Mouse (Mus musculus): Measurements from ENCODE around the gene Fam184a. TPM values are rescaled to one million over a fixed set of nuclear protein-coding genes. Genes with fewer than 3 reads are reported as not detected.

The Fam184a gene
- total and polyA plus RNA-seq, 3 experiments: not detected

- Histone ChIP-seq H3K27me3 (ENCODE audit: insufficient read depth, low read length) (no peaks in the 10 kb centered on the region), H3K4me1 (ENCODE audit: insufficient read depth, low read depth, low read length) (no peaks in the 10 kb centered on the region), H3K36me3 (replicated peaks) (no peaks in the 10 kb centered on the region), H3K4me3 (ENCODE audit: low read depth, low read length) (no peak overlapping the region), H3K9me3 (replicated peaks) (no peaks in the 10 kb centered on the region)
- DNase-seq (ENCODE audit: low spot score) (no peak), ATAC-seq (ENCODE audit: extremely low read depth, insufficient number of reproducible peaks, low FRiP score, poor library complexity, severe bottlenecking) (no peak)
- TF ChIP-seq TAL1 (conservative IDR thresholded peaks at IDR 0.05; ENCODE audit: low read depth, low read length): no peak
- TF ChIP-seq POLR2AphosphoS5 (IDR thresholded peaks at IDR 0.05; ENCODE audit: insufficient replicate concordance, low read depth, low read length): no peak
- no peak for TF ChIP-seq GATA2 (IDR thresholded peaks at IDR 0.05; ENCODE audit: borderline replicate concordance, low read depth, low read length)
- no peak for TF ChIP-seq GATA1 (IDR thresholded peaks at IDR 0.05; ENCODE audit: borderline replicate concordance, low read length)
- TF ChIP-seq CTCF (IDR thresholded peaks at IDR 0.05; ENCODE audit: low read depth, low read length): no peak
These were observed 10.9 kb downstream of the Fam184a start for GRCm38 (mm10) chr10:53740014-53740413.

- no peak for TF ChIP-seq GATA1 (IDR thresholded peaks at IDR 0.05; ENCODE audit: borderline replicate concordance, low read length)
- no peak for TF ChIP-seq CTCF (IDR thresholded peaks at IDR 0.05; ENCODE audit: low read depth, low read length)
- no peak for TF ChIP-seq TAL1 (conservative IDR thresholded peaks at IDR 0.05; ENCODE audit: low read depth, low read length)
- no peak for TF ChIP-seq GATA2 (IDR thresholded peaks at IDR 0.05; ENCODE audit: borderline replicate concordance, low read depth, low read length)
- no peak for TF ChIP-seq POLR2AphosphoS5 (IDR thresholded peaks at IDR 0.05; ENCODE audit: insufficient replicate concordance, low read depth, low read length)
- H3K27me3 ChIP-seq (ENCODE audit: insufficient read depth, low read length): no peaks in the 10 kb centered on the region
- no peaks in the 10 kb centered on the region for H3K4me1 ChIP-seq (ENCODE audit: insufficient read depth, low read depth, low read length)
- no peaks in the 10 kb centered on the region for H3K9me3 ChIP-seq (replicated peaks)
- H3K4me3 ChIP-seq (ENCODE audit: low read depth, low read length): no peak overlapping the region
- DNase-seq (ENCODE audit: low spot score) (no peak), ATAC-seq (ENCODE audit: extremely low read depth, insufficient number of reproducible peaks, low FRiP score, poor library complexity, severe bottlenecking) (no peak)
- no peaks in the 10 kb centered on the region for H3K36me3 ChIP-seq (replicated peaks)
These were observed 12.1 kb downstream of the Fam184a start for GRCm38 (mm10) chr10:53738842-53739241.

DNA sequence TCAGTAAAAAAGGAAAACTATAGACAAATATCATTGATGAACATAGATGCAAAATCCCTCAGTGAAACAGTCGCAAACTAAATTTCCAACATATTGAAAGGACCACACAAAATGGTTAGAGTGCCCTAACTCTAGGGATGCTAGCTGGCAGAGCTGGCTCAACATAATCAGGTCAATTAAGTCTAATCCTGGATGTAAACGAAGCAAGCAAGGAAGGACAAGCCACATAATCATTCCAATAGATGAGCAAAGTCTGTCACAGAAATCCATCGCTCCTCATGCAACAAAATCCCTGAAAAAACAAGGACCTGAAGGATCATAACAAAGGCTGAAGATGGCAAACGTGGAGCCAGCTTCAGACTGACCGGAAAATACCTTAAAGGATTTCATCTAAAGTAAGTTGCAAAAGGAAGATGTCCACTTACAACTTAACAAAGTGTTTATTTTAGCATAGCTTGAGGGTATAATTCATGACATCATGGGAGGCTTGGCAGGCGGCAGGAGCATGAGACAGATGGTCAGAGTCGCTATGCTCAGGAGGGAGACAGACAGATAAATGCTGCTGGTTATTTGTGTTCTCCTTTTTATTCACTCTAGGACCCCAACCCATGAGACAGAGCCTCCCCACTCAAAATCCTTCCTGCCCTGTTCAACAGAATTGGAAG is 15.6 kb downstream of the Fam184a start:
- Histone ChIP-seq H3K9me3 (replicated peaks) (no peaks in the 10 kb centered on the region), H3K4me1 (ENCODE audit: insufficient read depth, low read depth, low read length) (no peaks in the 10 kb centered on the region), H3K27me3 (ENCODE audit: insufficient read depth, low read length) (no peaks in the 10 kb centered on the region), H3K36me3 (replicated peaks) (no peaks in the 10 kb centered on the region), H3K4me3 (ENCODE audit: low read depth, low read length) (no peak overlapping the region)
- DNase-seq (ENCODE audit: low spot score) (no peak), ATAC-seq (ENCODE audit: extremely low read depth, insufficient number of reproducible peaks, low FRiP score, poor library complexity, severe bottlenecking) (no peak)
- TF ChIP-seq POLR2AphosphoS5 (IDR thresholded peaks at IDR 0.05; ENCODE audit: insufficient replicate concordance, low read depth, low read length): no peak
- TF ChIP-seq CTCF (IDR thresholded peaks at IDR 0.05; ENCODE audit: low read depth, low read length): no peak
- TF ChIP-seq TAL1 (conservative IDR thresholded peaks at IDR 0.05; ENCODE audit: low read depth, low read length): no peak
- TF ChIP-seq GATA1 (IDR thresholded peaks at IDR 0.05; ENCODE audit: borderline replicate concordance, low read length): no peak
- TF ChIP-seq GATA2 (IDR thresholded peaks at IDR 0.05; ENCODE audit: borderline replicate concordance, low read depth, low read length): no peak

- no peak for DNase-seq (ENCODE audit: low spot score)
- TF ChIP-seq TAL1 (conservative IDR thresholded peaks at IDR 0.05; ENCODE audit: low read depth, low read length) (no peak), GATA2 (IDR thresholded peaks at IDR 0.05; ENCODE audit: borderline replicate concordance, low read depth, low read length) (no peak), POLR2AphosphoS5 (IDR thresholded peaks at IDR 0.05; ENCODE audit: insufficient replicate concordance, low read depth, low read length) (no peak), GATA1 (IDR thresholded peaks at IDR 0.05; ENCODE audit: borderline replicate concordance, low read length) (no peak), CTCF (IDR thresholded peaks at IDR 0.05; ENCODE audit: low read depth, low read length) (no peak)
- no peaks in the 10 kb centered on the region for H3K36me3 ChIP-seq (replicated peaks)
- no peak overlapping the region for H3K4me3 ChIP-seq (ENCODE audit: low read depth, low read length)
- no peak for ATAC-seq (ENCODE audit: extremely low read depth, insufficient number of reproducible peaks, low FRiP score, poor library complexity, severe bottlenecking)
- H3K27me3 ChIP-seq (ENCODE audit: insufficient read depth, low read length): no peaks in the 10 kb centered on the region
- no peaks in the 10 kb centered on the region for H3K9me3 ChIP-seq (replicated peaks)
- no peaks in the 10 kb centered on the region for H3K4me1 ChIP-seq (ENCODE audit: insufficient read depth, low read depth, low read length)
These were observed 18.6 kb downstream of the Fam184a start for GRCm38 (mm10) chr10:53732324-53732723.

- H3K4me3 ChIP-seq (ENCODE audit: low read depth, low read length): no peak overlapping the region
These were observed 22.0 kb downstream of the Fam184a start for GRCm38 (mm10) chr10:53728883-53729282.

GRCm38 (mm10) chr10:53725301-53725700 is 25.6 kb downstream of the Fam184a start:
- no peaks in the 10 kb centered on the region for H3K36me3 ChIP-seq (replicated peaks)
- ATAC-seq (ENCODE audit: extremely low read depth, insufficient number of reproducible peaks, low FRiP score, poor library complexity, severe bottlenecking): no peak
- H3K4me1 ChIP-seq (ENCODE audit: insufficient read depth, low read depth, low read length): no peaks in the 10 kb centered on the region
- TF ChIP-seq CTCF (IDR thresholded peaks at IDR 0.05; ENCODE audit: low read depth, low read length): no peak
- TF ChIP-seq POLR2AphosphoS5 (IDR thresholded peaks at IDR 0.05; ENCODE audit: insufficient replicate concordance, low read depth, low read length): no peak
- TF ChIP-seq GATA2 (IDR thresholded peaks at IDR 0.05; ENCODE audit: borderline replicate concordance, low read depth, low read length): no peak
- TF ChIP-seq GATA1 (IDR thresholded peaks at IDR 0.05; ENCODE audit: borderline replicate concordance, low read length): no peak
- no peak for TF ChIP-seq TAL1 (conservative IDR thresholded peaks at IDR 0.05; ENCODE audit: low read depth, low read length)
- H3K27me3 ChIP-seq (ENCODE audit: insufficient read depth, low read length): no peaks in the 10 kb centered on the region
- H3K9me3 ChIP-seq (replicated peaks): no peaks in the 10 kb centered on the region
- H3K4me3 ChIP-seq (ENCODE audit: low read depth, low read length): no peak overlapping the region
- DNase-seq (ENCODE audit: low spot score): no peak

More at GRCm38 (mm10) chr10:53728883-53729282, 22.0 kb downstream of the Fam184a start:
- TF ChIP-seq GATA1 (IDR thresholded peaks at IDR 0.05; ENCODE audit: borderline replicate concordance, low read length): no peak
- no peak for TF ChIP-seq CTCF (IDR thresholded peaks at IDR 0.05; ENCODE audit: low read depth, low read length)
- TF ChIP-seq TAL1 (conservative IDR thresholded peaks at IDR 0.05; ENCODE audit: low read depth, low read length): no peak
- no peak for TF ChIP-seq GATA2 (IDR thresholded peaks at IDR 0.05; ENCODE audit: borderline replicate concordance, low read depth, low read length)
- no peak for TF ChIP-seq POLR2AphosphoS5 (IDR thresholded peaks at IDR 0.05; ENCODE audit: insufficient replicate concordance, low read depth, low read length)
- DNase-seq (ENCODE audit: low spot score) (no peak), ATAC-seq (ENCODE audit: extremely low read depth, insufficient number of reproducible peaks, low FRiP score, poor library complexity, severe bottlenecking) (no peak)
- Histone ChIP-seq H3K36me3 (replicated peaks) (no peaks in the 10 kb centered on the region), H3K9me3 (replicated peaks) (no peaks in the 10 kb centered on the region), H3K27me3 (ENCODE audit: insufficient read depth, low read length) (no peaks in the 10 kb centered on the region), H3K4me1 (ENCODE audit: insufficient read depth, low read depth, low read length) (no peaks in the 10 kb centered on the region)

Data from G1E (cell line).